Mouse (Mus musculus): Measurements from ENCODE around the gene Thrap3. TPM values are rescaled to one million over a fixed set of nuclear protein-coding genes. Genes with fewer than 3 reads are reported as not detected.
"Not testable (repeated sequence)": the region's sequence is repeated elsewhere in the genome, so short reads cannot be mapped to it uniquely, and the experiment has no call there.

Gene Thrap3
- polyA plus RNA-seq, 1 experiment from 2014 or later: 202 TPM

GRCm38 (mm10) chr4:126183034-126183433 lies 19.5 kb downstream of the Thrap3 start:
- no peak overlapping the region for H3K4me2 ChIP-seq (replicated peaks)
- peaks cover 18% of the 10 kb centered on the region for H3K36me3 ChIP-seq
- no peaks in the 10 kb centered on the region for H3K9me3 ChIP-seq
- H3K4me3 ChIP-seq (replicated peaks): no peak overlapping the region
- no peak overlapping the region for H3K9ac ChIP-seq
- H3K27me3 ChIP-seq (replicated peaks): no peaks in the 10 kb centered on the region
- no peak for ATAC-seq
- no peak overlapping the region for H3K27ac ChIP-seq
- WGBS: 77% methylated on average over 5 of the region's 5 CpGs
- H3K4me1 ChIP-seq (replicated peaks): 0 out of 2 replicates have a peak, but pooled peaks cover 4% of the 10 kb centered on the region

DNA sequence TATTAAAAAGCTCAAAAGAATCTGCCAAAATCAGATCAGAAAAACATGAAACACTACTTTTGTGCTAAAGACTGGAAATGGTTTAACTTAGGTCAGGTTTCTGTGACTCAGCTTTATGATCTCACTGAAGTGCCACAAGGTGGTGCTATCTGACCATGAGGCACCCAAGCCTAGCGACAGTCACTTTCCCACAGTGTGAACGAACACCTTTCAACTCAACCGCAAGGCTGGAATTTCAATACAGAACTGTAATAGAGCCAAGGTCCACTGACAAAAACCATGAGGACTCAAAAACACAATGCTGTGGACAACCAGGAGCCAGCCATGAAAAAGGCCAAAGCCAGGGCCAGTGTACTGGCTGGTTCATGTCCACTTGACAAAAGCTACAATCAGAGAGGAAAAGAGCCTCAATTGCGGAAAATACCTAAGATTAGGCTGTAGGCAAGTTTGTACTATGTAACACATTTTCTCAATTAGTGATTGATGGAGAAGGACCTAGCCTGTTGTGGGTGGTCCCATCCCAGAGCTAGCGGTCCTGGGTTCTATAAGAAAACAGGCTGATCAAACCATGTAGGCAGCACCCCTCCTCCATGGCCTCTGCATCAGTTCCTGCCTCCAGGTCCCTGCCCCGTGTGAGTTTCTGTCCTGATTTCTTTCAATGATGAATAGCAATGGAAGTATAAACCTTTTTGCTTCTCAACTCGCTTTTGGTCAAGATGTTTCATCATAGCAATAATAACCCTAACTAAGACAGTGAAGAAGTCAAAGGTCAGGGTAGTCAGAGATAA lies 21.2 kb downstream of the Thrap3 start:
- H3K36me3 ChIP-seq: peaks cover 31% of the 10 kb centered on the region
- 0 out of 2 replicates have a peak, but pooled peaks cover 4% of the 10 kb centered on the region for H3K4me1 ChIP-seq (replicated peaks)
- H3K27ac ChIP-seq: no peak overlapping the region
- ATAC-seq: peak; percentile 77
- no peaks in the 10 kb centered on the region for H3K9me3 ChIP-seq
- WGBS: 54% methylated on average over 7 of the region's 7 CpGs
- no peak overlapping the region for H3K4me3 ChIP-seq (replicated peaks)
- H3K9ac ChIP-seq: no peak overlapping the region
- no peaks in the 10 kb centered on the region for H3K27me3 ChIP-seq (replicated peaks)
- no peak overlapping the region for H3K4me2 ChIP-seq (replicated peaks)

GRCm38 (mm10) chr4:126175980-126176379 lies 26.6 kb downstream of the Thrap3 start:
- H3K9ac ChIP-seq; H3K27ac ChIP-seq; H3K9me3 ChIP-seq; H3K27me3 ChIP-seq (replicated peaks); H3K4me2 ChIP-seq (replicated peaks); H3K4me1 ChIP-seq (replicated peaks); ATAC-seq; H3K4me3 ChIP-seq (replicated peaks): not testable (repeated sequence)
- 80% methylated on average over 7 of the region's 7 CpGs for WGBS
- H3K36me3 ChIP-seq: peaks cover 47% of the 10 kb centered on the region

DNA sequence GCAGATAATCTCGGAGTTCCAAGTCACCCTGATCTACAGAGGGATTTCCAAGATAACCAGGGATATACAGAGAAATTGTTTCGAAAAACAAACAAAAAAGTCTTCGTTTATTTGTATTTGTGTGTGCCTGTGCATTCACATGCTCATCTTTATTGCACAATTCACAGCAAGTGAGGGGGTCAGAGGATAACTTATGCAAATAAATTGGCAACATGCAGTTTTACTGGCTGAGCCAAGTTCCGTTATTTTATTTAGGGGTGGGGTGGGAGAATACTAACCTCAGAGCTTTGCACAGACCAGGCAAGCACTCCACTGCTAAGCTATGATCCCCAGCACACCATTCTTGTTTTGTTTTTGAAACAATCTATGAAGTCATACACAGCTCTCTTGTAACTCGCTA lies 28.8 kb downstream of the Thrap3 start:
- no peak overlapping the region for H3K4me3 ChIP-seq (replicated peaks)
- no peaks in the 10 kb centered on the region for H3K27me3 ChIP-seq (replicated peaks)
- peaks cover 46% of the 10 kb centered on the region for H3K36me3 ChIP-seq
- H3K27ac ChIP-seq: no peak overlapping the region
- no peaks in the 10 kb centered on the region for H3K9me3 ChIP-seq
- 84% methylated on average over 5 of the region's 5 CpGs for WGBS
- no peaks in the 10 kb centered on the region for H3K4me1 ChIP-seq (replicated peaks)
- H3K9ac ChIP-seq: no peak overlapping the region
- no peak overlapping the region for H3K4me2 ChIP-seq (replicated peaks)
- no peak for ATAC-seq

DNA sequence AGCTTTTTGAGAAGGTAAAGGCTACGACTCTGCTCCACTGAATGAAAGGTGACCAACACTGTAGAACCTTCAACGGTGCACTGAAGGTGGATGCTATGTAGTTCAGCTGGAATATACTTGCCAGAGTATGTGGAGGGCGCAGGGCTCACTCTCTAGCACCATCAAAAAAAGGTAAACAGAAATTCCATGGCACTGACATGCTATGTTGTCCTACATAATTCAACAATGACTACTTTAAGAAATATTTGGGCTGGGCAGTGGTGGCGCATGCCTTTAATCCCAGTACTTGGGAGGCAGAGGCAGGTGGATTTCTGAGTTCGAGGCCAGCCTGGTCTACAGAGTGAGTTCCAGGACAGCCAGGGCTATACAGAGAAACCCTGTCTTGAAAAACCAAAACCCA lies 31.8 kb downstream of the Thrap3 start:
- peaks cover 45% of the 10 kb centered on the region for H3K36me3 ChIP-seq
- not testable (repeated sequence) for H3K27ac ChIP-seq; H3K9ac ChIP-seq; H3K27me3 ChIP-seq (replicated peaks); H3K9me3 ChIP-seq; H3K4me2 ChIP-seq (replicated peaks); H3K4me3 ChIP-seq (replicated peaks); H3K4me1 ChIP-seq (replicated peaks); ATAC-seq
- WGBS: 95% methylated on average over 5 of the region's 5 CpGs

- 89% methylated on average over 6 of the region's 6 CpGs for WGBS
- Histone ChIP-seq H3K4me1 (replicated peaks) (no peaks in the 10 kb centered on the region), H3K4me2 (replicated peaks) (no peak overlapping the region), H3K27ac (no peak overlapping the region), H3K4me3 (replicated peaks) (no peak overlapping the region), H3K9ac (no peak overlapping the region), H3K9me3 (no peaks in the 10 kb centered on the region), H3K36me3 (peaks cover 39% of the 10 kb centered on the region), H3K27me3 (replicated peaks) (no peaks in the 10 kb centered on the region)
- no peak for ATAC-seq
Observed at GRCm38 (mm10) chr4:126168851-126169250, 33.7 kb downstream of the Thrap3 start.

- Histone ChIP-seq H3K9me3 (no peaks in the 10 kb centered on the region), H3K9ac (no peak overlapping the region), H3K36me3 (peaks cover 34% of the 10 kb centered on the region), H3K4me2 (replicated peaks) (no peak overlapping the region), H3K4me1 (replicated peaks) (peaks cover 17% of the 10 kb centered on the region), H3K27ac (no peak overlapping the region), H3K4me3 (replicated peaks) (no peak overlapping the region), H3K27me3 (replicated peaks) (no peaks in the 10 kb centered on the region)
- 76% methylated on average over 3 of the region's 3 CpGs for WGBS
- ATAC-seq: no peak
Observed at GRCm38 (mm10) chr4:126166084-126166483, 36.5 kb downstream of the Thrap3 start.

- not testable (repeated sequence) for H3K4me3 ChIP-seq (replicated peaks); ATAC-seq; H3K27me3 ChIP-seq (replicated peaks); H3K27ac ChIP-seq; H3K9ac ChIP-seq; H3K9me3 ChIP-seq; H3K4me2 ChIP-seq (replicated peaks)
- peaks cover 17% of the 10 kb centered on the region for H3K4me1 ChIP-seq (replicated peaks)
- WGBS: 65% methylated on average over 9 of the region's 10 CpGs
- peaks cover 26% of the 10 kb centered on the region for H3K36me3 ChIP-seq
Observed at GRCm38 (mm10) chr4:126165092-126165491, 37.5 kb downstream of the Thrap3 start.

DNA sequence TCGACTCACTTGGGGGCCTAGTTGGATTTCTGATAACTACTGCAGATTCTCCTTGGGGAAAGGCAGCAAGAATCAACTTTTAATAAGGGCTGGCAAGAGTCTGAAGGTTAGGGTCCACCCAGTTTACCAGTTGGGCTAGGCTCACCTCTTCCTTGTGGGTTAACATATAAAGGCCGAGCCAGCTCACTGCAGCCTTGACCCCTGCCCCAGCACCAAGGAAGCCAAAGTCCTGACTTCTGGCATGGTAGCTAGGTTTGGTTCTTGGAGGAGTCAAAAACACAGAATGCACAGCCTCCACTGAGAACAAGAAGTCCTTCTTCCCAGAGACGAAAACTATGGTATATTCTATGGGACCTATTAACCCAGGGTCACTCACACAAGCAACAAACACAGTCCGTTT lies 38.9 kb downstream of the Thrap3 start:
- Histone ChIP-seq H3K4me2 (replicated peaks) (peak overlapping the region; percentile 99), H3K4me3 (replicated peaks) (peak overlapping the region; percentile 65; the same call in 1 of the 2 replicates), H3K9ac (no peak overlapping the region), H3K4me1 (replicated peaks) (peaks cover 18% of the 10 kb centered on the region), H3K36me3 (peaks cover 20% of the 10 kb centered on the region; the same call in 1 of the 2 replicates), H3K9me3 (no peaks in the 10 kb centered on the region), H3K27ac (peak overlapping the region; percentile 96), H3K27me3 (replicated peaks) (no peaks in the 10 kb centered on the region)
- WGBS: 47% methylated on average over 4 of the region's 4 CpGs
- peak; percentile 41 for ATAC-seq

DNA sequence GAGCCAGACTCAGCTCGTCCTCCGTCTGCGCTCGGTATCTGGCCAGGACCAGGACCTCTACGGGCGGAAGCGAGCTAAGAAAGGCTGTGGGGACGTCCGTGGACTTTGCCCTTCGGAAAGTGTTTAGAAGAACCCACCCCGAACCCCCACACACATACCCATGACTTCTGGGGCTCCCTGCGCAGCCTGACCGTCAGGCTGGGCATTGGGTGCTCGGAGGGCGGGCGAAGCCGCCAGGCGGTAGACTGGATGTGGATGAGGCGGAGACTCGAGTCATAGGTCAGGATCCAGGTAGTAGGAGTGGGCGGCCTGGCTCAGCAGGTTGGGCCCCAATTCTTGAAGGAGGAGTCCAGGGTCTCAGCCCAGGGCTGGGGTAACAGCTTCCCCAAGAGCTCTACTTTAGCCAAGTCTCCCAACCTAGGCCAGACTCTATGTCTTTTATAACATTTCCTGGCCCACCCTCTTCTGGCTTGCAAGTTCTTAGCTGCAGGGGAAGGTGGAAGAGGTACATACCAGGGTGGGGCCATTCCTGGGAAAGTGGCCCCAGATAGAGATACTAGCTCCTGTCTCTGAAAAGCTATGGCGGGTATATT lies 39.4 kb downstream of the Thrap3 start, which contains the start of gene Sh3d21:
Gene Sh3d21 (minus strand): TSS at position 425 of the 593 bp plus-strand sequence.
- peaks cover 22% of the 10 kb centered on the region for H3K4me1 ChIP-seq (replicated peaks)
- H3K27ac ChIP-seq: peak within 1 kb of the TSS; percentile 96
- H3K9me3 ChIP-seq: no peaks in the 10 kb centered on the region
- peak within 1 kb of the TSS; percentile 65 for H3K4me3 ChIP-seq (replicated peaks)
- peak within 1 kb of the TSS; percentile 85 for H3K9ac ChIP-seq
- peak; percentile 77 for ATAC-seq
- H3K4me2 ChIP-seq (replicated peaks): peak within 1 kb of the TSS; percentile 99
- no peaks in the 10 kb centered on the region for H3K27me3 ChIP-seq (replicated peaks)
- WGBS: 6% methylated on average over 22 of the region's 22 CpGs
- peaks cover 16% of the 10 kb centered on the region; the same call in 1 of the 2 replicates for H3K36me3 ChIP-seq

- Histone ChIP-seq H3K9me3 (no peaks in the 10 kb centered on the region), H3K4me3 (replicated peaks) (peak overlapping the region; percentile 65), H3K9ac (peak overlapping the region; percentile 85), H3K27ac (peak overlapping the region; percentile 96), H3K4me1 (replicated peaks) (peaks cover 22% of the 10 kb centered on the region), H3K4me2 (replicated peaks) (peak overlapping the region; percentile 99), H3K27me3 (replicated peaks) (no peaks in the 10 kb centered on the region), H3K36me3 (peaks cover 16% of the 10 kb centered on the region; the same call in 1 of the 2 replicates)
- ATAC-seq: peak; percentile 91
- WGBS: under 1% methylated on average over 44 of the region's 44 CpGs
Observed at GRCm38 (mm10) chr4:126162544-126163066, 40.0 kb downstream of the Thrap3 start.

DNA sequence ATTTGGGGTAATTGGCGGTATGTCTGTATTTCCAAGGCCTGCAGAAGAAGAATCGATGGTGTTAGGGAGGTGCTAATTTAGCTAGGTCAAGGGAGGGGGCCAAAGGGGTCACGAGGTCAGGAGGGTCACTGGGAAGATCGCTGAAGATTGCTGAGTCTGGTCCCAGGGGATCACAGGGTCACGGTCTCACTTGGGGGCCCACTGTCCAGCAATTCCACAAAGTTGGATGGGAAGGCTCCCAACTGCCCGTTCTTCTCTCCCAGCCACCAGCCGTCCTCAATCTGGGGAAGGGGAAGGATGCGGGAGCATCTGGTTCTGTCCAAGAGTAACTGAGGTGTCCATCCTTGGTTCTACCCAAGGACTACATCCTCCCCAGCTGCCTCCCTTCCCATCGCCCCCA lies 40.6 kb downstream of the Thrap3 start:
- Histone ChIP-seq H3K27me3 (replicated peaks) (no peaks in the 10 kb centered on the region), H3K36me3 (peaks cover 13% of the 10 kb centered on the region; the same call in 1 of the 2 replicates), H3K9me3 (no peaks in the 10 kb centered on the region), H3K4me2 (replicated peaks) (peak overlapping the region; percentile 99), H3K27ac (peak overlapping the region; percentile 96; the same call in 1 of the 2 replicates), H3K9ac (peak overlapping the region; percentile 85), H3K4me1 (replicated peaks) (peaks cover 22% of the 10 kb centered on the region), H3K4me3 (replicated peaks) (peak overlapping the region; percentile 65)
- peak; percentile 1; the same call in 1 of the 2 replicates for ATAC-seq
- WGBS: 62% methylated on average over 9 of the region's 9 CpGs
